Mouse (Mus musculus) CH12.LX (cell line): ENCODE measurements around the gene Tnni1.
A peak's percentile ranks its signal among the peaks of the same experiment; 100 is the strongest.

Experiments used
- CTCF ChIP-seq, 2 experiments: IDR thresholded peaks in 1 of 2; conservative IDR thresholded peaks in 1 of 2; 2 replicates each; pipeline ENCODE4 v1.5.1; 2011 to 2012; ENCODE audit warnings: low read depth in 2 of 2, low read length in 2 of 2, improper control_type of control experiment in 1 of 2, inconsistent platforms in 1 of 2, mild to moderate bottlenecking in 1 of 2, moderate library complexity in 1 of 2
- ELF1 ChIP-seq: IDR thresholded peaks from 2 replicates; pipeline ENCODE4 v1.6.1; 2014; ENCODE audit warnings: low read depth, mild to moderate bottlenecking, inconsistent platforms, low read length, improper control_type of control experiment
- EP300 ChIP-seq: IDR thresholded peaks from 2 replicates; pipeline ENCODE4 v1.6.1; 2011; ENCODE audit warnings: low read length, improper control_type of control experiment
- ETS1 ChIP-seq: conservative IDR thresholded peaks from 2 replicates; pipeline ENCODE4 v1.6.1; 2012; ENCODE audit warnings: low read depth, mild to moderate bottlenecking, inconsistent platforms, low read length, improper control_type of control experiment, moderate library complexity
- MAFK ChIP-seq: IDR thresholded peaks from 2 replicates; pipeline ENCODE4 v1.6.1; 2011; ENCODE audit warnings: low read length, improper control_type of control experiment; ENCODE audit not compliant: insufficient replicate concordance
- MAX ChIP-seq: IDR thresholded peaks from 2 replicates; pipeline ENCODE4 v1.6.1; 2011; ENCODE audit warnings: low read length, improper control_type of control experiment
- NELFE ChIP-seq: IDR thresholded peaks from 2 replicates; pipeline ENCODE4 v1.6.1; 2011; ENCODE audit warnings: low read depth, low read length, improper control_type of control experiment
- POLR2A ChIP-seq: IDR thresholded peaks from 2 replicates; pipeline ENCODE4 v1.6.1; 2011; ENCODE audit warnings: low read depth, mild to moderate bottlenecking, improper control_type of control experiment, low read length
- TCF12 ChIP-seq: IDR thresholded peaks from 2 replicates; pipeline ENCODE4 v1.6.1; 2014; ENCODE audit warnings: low read depth, mild to moderate bottlenecking, inconsistent platforms, low read length, improper control_type of control experiment
- USF1 ChIP-seq: IDR thresholded peaks from 2 replicates; pipeline ENCODE4 v1.6.1; 2014; ENCODE audit warnings: low read depth, mild to moderate bottlenecking, inconsistent platforms, low read length, improper control_type of control experiment
- ZMIZ1 ChIP-seq: IDR thresholded peaks from 2 replicates; pipeline ENCODE4 v1.6.1; 2012; ENCODE audit warnings: low read depth, mild to moderate bottlenecking, inconsistent platforms, low read length, improper control_type of control experiment
- ZNF384 ChIP-seq: IDR thresholded peaks from 2 replicates; pipeline ENCODE4 v1.6.1; 2012; ENCODE audit warnings: low read depth, low read length, improper control_type of control experiment, inconsistent platforms

GRCm38 (mm10) chr1:135787799-135788198, 8.6 kb downstream of the Tnni1 start:
- TF ChIP-seq ELF1 (peak; percentile 72; the same call in 1 of the 2 replicates), CTCF (conservative IDR thresholded peaks at IDR 0.05 in 1 of 2, IDR thresholded peaks at IDR 0.05 in 1 of 2; ENCODE audit: low read depth in 2 of 2, low read length in 2 of 2) (peak; percentile 54 to 91), ETS1 (no peak), POLR2A (no peak), EP300 (no peak), ZNF384 (no peak), TCF12 (no peak), NELFE (no peak), USF1 (no peak), MAFK (no peak), MAX (no peak), ZMIZ1 (no peak)
